Comparison of ENCODE assay signal across 16 mouse cellular contexts in genomic region chr19:4279487-4279886, GRCm38 (mm10). TPM values are rescaled to one million over a fixed set of nuclear protein-coding genes. Genes with fewer than 3 reads are reported as not detected.
A peak's percentile ranks its signal among the peaks of the same experiment; 100 is the strongest.
DNase-seq lines count a peak whose midpoint lies in the region; ATAC-seq and TF ChIP-seq lines count a peak whose summit lies in the region.
"Had no signal": no experiment of that assay in that cellular context is flagged by ENCODE, and none has a peak within 500 bp of the region (broad histone marks: within the 10 kb centered on the region; RNA-seq: fewer than 3 reads in every experiment).

No protein-coding gene starts in this region.

- peak; percentile 37 for TF ChIP-seq CTCF in forebrain, postnatal 0 days (IDR thresholded peaks at IDR 0.05; ENCODE audit: low read depth)
- TF ChIP-seq CTCF in lung, adult 2 months (IDR thresholded peaks at IDR 0.05; ENCODE audit: insufficient read depth, low read length): peak; percentile 7; the same call in 1 of the 2 replicates
- peak; percentile 82 for TF ChIP-seq CTCF in E14TG2a.4 (conservative IDR thresholded peaks at IDR 0.05; ENCODE audit: low read length)
- TF ChIP-seq CTCF in embryonic fibroblast, embryonic 13.5 days (IDR thresholded peaks at IDR 0.05; ENCODE audit: borderline replicate concordance, insufficient read depth, low read length): 0 out of 2 replicates have a peak, but pooled peaks have one; percentile 12

- H3K27me3 ChIP-seq in forebrain, postnatal 0 days (ENCODE audit: insufficient read depth, low read length): no peaks in the 10 kb centered on the region
- H3K27me3 ChIP-seq in forebrain, embryonic 14.5 days (replicated peaks; ENCODE audit: control insufficient read depth, insufficient read depth, low read length): no peaks in the 10 kb centered on the region
- H3K27me3 ChIP-seq in E14TG2a.4 (ENCODE audit: insufficient read depth, low read length): peaks cover 15% of the 10 kb centered on the region
- H3K27me3 ChIP-seq: midbrain, embryonic 15.5 days; neural tube, embryonic 15.5 days had no signal

- peaks cover 4% of the 10 kb centered on the region; the same call in 1 of the 2 replicates for H3K36me3 ChIP-seq in forebrain, postnatal 0 days (ENCODE audit: insufficient read depth)
- H3K36me3 ChIP-seq in forebrain, embryonic 14.5 days (ENCODE audit: control insufficient read depth, insufficient read depth, low read length): no peaks in the 10 kb centered on the region
- 0 out of 2 replicates have a peak, but pooled peaks cover 8% of the 10 kb centered on the region for H3K36me3 ChIP-seq in E14TG2a.4 (ENCODE audit: insufficient read depth, low read length)

- WGBS in forebrain, postnatal 0 days: 98% methylated on average over 1 of the region's 1 CpGs
- 98% methylated on average over 1 of the region's 1 CpGs for WGBS in forebrain, embryonic 14.5 days
- 98% methylated on average over 1 of the region's 1 CpGs for WGBS in lung, adult 2 months

- TF ChIP-seq POLR2A in lung, adult 2 months (IDR thresholded peaks at IDR 0.05; ENCODE audit: borderline replicate concordance, extremely low read depth, low read depth, low read length): no peak
- no peak for TF ChIP-seq POLR2A in embryonic fibroblast, embryonic 13.5 days (IDR thresholded peaks at IDR 0.05; ENCODE audit: low read depth, low read length)

- no peak overlapping the region for H3K4me3 ChIP-seq in forebrain, postnatal 0 days (ENCODE audit: low read depth, low read length)
- H3K4me3 ChIP-seq in forebrain, embryonic 14.5 days (ENCODE audit: low read depth, low read length): no peak overlapping the region
- no peak overlapping the region for H3K4me3 ChIP-seq in lung, adult 2 months (replicated peaks; ENCODE audit: extremely low read depth, low read depth, low read length)
- H3K4me3 ChIP-seq in E14TG2a.4 (replicated peaks; ENCODE audit: low read length): no peak overlapping the region
- no peak overlapping the region for H3K4me3 ChIP-seq in embryonic fibroblast, embryonic 13.5 days (ENCODE audit: insufficient read depth, low read length)
- H3K4me3 ChIP-seq: forebrain, embryonic 10.5 days; midbrain, embryonic 15.5 days; neural tube, embryonic 15.5 days had no signal

- ATAC-seq in forebrain, postnatal 0 days: no peak
- ATAC-seq in forebrain, embryonic 14.5 days: no peak
- ATAC-seq: midbrain, embryonic 15.5 days had no signal

- H3K27ac ChIP-seq in forebrain, postnatal 0 days (ENCODE audit: low read depth, low read length): no peak overlapping the region
- no peak overlapping the region for H3K27ac ChIP-seq in forebrain, embryonic 14.5 days (ENCODE audit: low read depth, low read length)
- no peak overlapping the region for H3K27ac ChIP-seq in embryonic fibroblast, embryonic 13.5 days (ENCODE audit: insufficient read depth, low read length)
- H3K27ac ChIP-seq: forebrain, embryonic 10.5 days; midbrain, embryonic 15.5 days; neural tube, embryonic 15.5 days had no signal

- no peaks in the 10 kb centered on the region for H3K9me3 ChIP-seq in forebrain, postnatal 0 days (ENCODE audit: low read length)
- no peaks in the 10 kb centered on the region for H3K9me3 ChIP-seq in forebrain, embryonic 14.5 days (replicated peaks; ENCODE audit: control insufficient read depth, low read length)
- H3K9me3 ChIP-seq in E14TG2a.4 (ENCODE audit: low read length): no peaks in the 10 kb centered on the region
- H3K9me3 ChIP-seq: midbrain, embryonic 15.5 days; neural tube, embryonic 15.5 days had no signal

- no peak for DNase-seq in forebrain, postnatal 0 days
- no peak for DNase-seq in forebrain, embryonic 14.5 days (ENCODE audit: low spot score)
- no peak for DNase-seq in lung, adult 2 months
- DNase-seq in lung, postnatal 14 days: no peak
- no peak for DNase-seq in heart, postnatal 25 days (ENCODE audit: low spot score)
- DNase-seq in left cerebral cortex, postnatal 4 days: no peak
- DNase-seq: adrenal gland, adult 2 months; cerebellum, adult 11 months; gastrocnemius, postnatal 10 days; lung, postnatal 36 days; right cerebral cortex, postnatal 25 days had no signal

- no peak overlapping the region for H3K9ac ChIP-seq in forebrain, postnatal 0 days
- no peak overlapping the region for H3K9ac ChIP-seq in forebrain, embryonic 14.5 days (ENCODE audit: low read length)
- H3K9ac ChIP-seq: midbrain, embryonic 15.5 days; neural tube, embryonic 15.5 days had no signal

- H3K4me1 ChIP-seq in forebrain, postnatal 0 days (ENCODE audit: insufficient read depth): no peaks in the 10 kb centered on the region
- H3K4me1 ChIP-seq in forebrain, embryonic 14.5 days (ENCODE audit: control insufficient read depth, insufficient read depth, low read length): 0 out of 2 replicates have a peak, but pooled peaks cover 2% of the 10 kb centered on the region
- peaks cover 3% of the 10 kb centered on the region; the same call in 1 of the 2 replicates for H3K4me1 ChIP-seq in lung, adult 2 months (ENCODE audit: control insufficient read depth, insufficient read depth, low read length)
- peaks cover 24% of the 10 kb centered on the region for H3K4me1 ChIP-seq in E14TG2a.4 (replicated peaks; ENCODE audit: low read depth, low read length)
- no peaks in the 10 kb centered on the region for H3K4me1 ChIP-seq in embryonic fibroblast, embryonic 13.5 days (ENCODE audit: control insufficient read depth, insufficient read depth, low read length)

- intact Hi-C loops in heart, postnatal 25 days (cut with DNase I): no loop called here
- intact Hi-C loops in left cerebral cortex, postnatal 4 days (cut with DNase I): no loop called here

- no peak overlapping the region for H3K4me2 ChIP-seq in forebrain, postnatal 0 days (ENCODE audit: low read depth)
- H3K4me2 ChIP-seq in forebrain, embryonic 14.5 days (ENCODE audit: low read length): no peak overlapping the region
- H3K4me2 ChIP-seq: midbrain, embryonic 15.5 days; neural tube, embryonic 15.5 days had no signal

RNA-seq across cellular contexts. Expression of gene Ankrd13d, which starts 3.5 kb away (rescaled TPM):
- 76.6 and 87.3 TPM in 2 replicates for total RNA-seq in forebrain, postnatal 0 days (2014; rRNA removed)
- 48.7 and 55.2 TPM in 2 replicates for polyA plus RNA-seq in forebrain, postnatal 0 days (2015; fragmentation: Nextera tagmentation; extraction: Ambion mirVana)
- polyA plus RNA-seq in forebrain, embryonic 14.5 days (2014; fragmentation: Nextera tagmentation; extraction: Ambion mirVana): 16.3 and 23.9 TPM in 2 replicates
- 7.3 and 8.4 TPM in 2 replicates for polyA plus RNA-seq in lung, adult 2 months (2012; rRNA removed)
- 5.7 and 7.3 TPM in 2 replicates for polyA plus RNA-seq in embryonic fibroblast, embryonic 13.5 days (2011; ENCODE audit: insufficient read length, low read depth, missing spikeins)
- total RNA-seq in heart, postnatal 25 days (2021): 1 to 10 TPM; 1.2 to 1.5 TPM
- total RNA-seq in left cerebral cortex, postnatal 4 days (2021): 10 to 100 TPM; 98.4 to 99.3 TPM

RNA-seq across cellular contexts. Expression of gene Ssh3, which starts 10.5 kb away (rescaled TPM):
- 35.9 and 41.5 TPM in 2 replicates for total RNA-seq in forebrain, postnatal 0 days (2014; rRNA removed)
- 6.4 and 9.1 TPM in 2 replicates for polyA plus RNA-seq in forebrain, postnatal 0 days (2015; fragmentation: Nextera tagmentation; extraction: Ambion mirVana)
- 4.0 and 4.3 TPM in 2 replicates for polyA plus RNA-seq in forebrain, embryonic 14.5 days (2014; fragmentation: Nextera tagmentation; extraction: Ambion mirVana)
- polyA plus RNA-seq in lung, adult 2 months (2012; rRNA removed): 82.3 and 98.0 TPM in 2 replicates
- polyA plus RNA-seq in embryonic fibroblast, embryonic 13.5 days (2011; ENCODE audit: insufficient read length, low read depth, missing spikeins): 14.0 and 22.5 TPM in 2 replicates
- 1 to 10 TPM; 5.8 to 6.6 TPM for total RNA-seq in heart, postnatal 25 days (2021)
- 10 to 100 TPM; 71.0 to 74.6 TPM for total RNA-seq in left cerebral cortex, postnatal 4 days (2021)

RNA-seq across cellular contexts. Expression of gene Grk2, which starts 26.5 kb away (rescaled TPM):
- 129 and 136 TPM in 2 replicates for total RNA-seq in forebrain, postnatal 0 days (2014; rRNA removed)
- polyA plus RNA-seq in forebrain, postnatal 0 days (2015; fragmentation: Nextera tagmentation; extraction: Ambion mirVana): 23.6 and 24.6 TPM in 2 replicates
- polyA plus RNA-seq in forebrain, embryonic 14.5 days (2014; fragmentation: Nextera tagmentation; extraction: Ambion mirVana): 17.1 and 21.0 TPM in 2 replicates
- 110 and 120 TPM in 2 replicates for polyA plus RNA-seq in lung, adult 2 months (2012; rRNA removed)
- 40.5 and 41.6 TPM in 2 replicates for polyA plus RNA-seq in embryonic fibroblast, embryonic 13.5 days (2011; ENCODE audit: insufficient read length, low read depth, missing spikeins)
- 10 to 100 TPM; 49.3 to 57.9 TPM for total RNA-seq in heart, postnatal 25 days (2021)
- total RNA-seq in left cerebral cortex, postnatal 4 days (2021): 100 to 1,000 TPM; 143 to 167 TPM

RNA-seq across cellular contexts. Expression of gene Pold4, which starts 47.8 kb away (rescaled TPM):
- total RNA-seq in forebrain, postnatal 0 days (2014; rRNA removed): 18.8 and 21.2 TPM in 2 replicates
- polyA plus RNA-seq in forebrain, postnatal 0 days (2015; fragmentation: Nextera tagmentation; extraction: Ambion mirVana): 21.8 and 23.4 TPM in 2 replicates
- 17.6 and 19.0 TPM in 2 replicates for polyA plus RNA-seq in forebrain, embryonic 14.5 days (2014; fragmentation: Nextera tagmentation; extraction: Ambion mirVana)
- 110 and 112 TPM in 2 replicates for polyA plus RNA-seq in lung, adult 2 months (2012; rRNA removed)
- polyA plus RNA-seq in embryonic fibroblast, embryonic 13.5 days (2011; ENCODE audit: insufficient read length, low read depth, missing spikeins): 55.2 and 55.8 TPM in 2 replicates
- 10 to 100 TPM in 1 of 2 experiments, 1 to 10 TPM in 1; 9.7 to 11.1 TPM for total RNA-seq in heart, postnatal 25 days (2021)
- total RNA-seq in left cerebral cortex, postnatal 4 days (2021): 10 to 100 TPM; 11.3 to 11.9 TPM

Comparison
In these comparisons a context has a peak if more than half of its experiments do, and no peak if none do; other contexts are left out.
1. CTCF ChIP-seq: peak in every context shown above with its lines; median percentile 82 in E14TG2a.4; 37 in forebrain, postnatal 0 days; 12 in embryonic fibroblast, embryonic 13.5 days; 7 in lung, adult 2 months.